Mouse (Mus musculus) olfactory bulb, adult 2 months (tissue): ENCODE results near the gene Capn9.

Source experiments
- CTCF ChIP-seq: fragments of 200-500 bp; IDR thresholded peaks from 2 replicates; pipeline ENCODE4 v1.5.1; 2012; ENCODE audit warnings: low read depth, mild to moderate bottlenecking, low read length, moderate library complexity; ENCODE audit not compliant: insufficient read depth
- POLR2A ChIP-seq: fragments of 200-500 bp; IDR thresholded peaks from 2 replicates; pipeline ENCODE4 v1.6.1; 2012; ENCODE audit warnings: mild to moderate bottlenecking, low read depth, low read length, moderate library complexity; ENCODE audit not compliant: insufficient read depth

- TF ChIP-seq CTCF = no peak
- no peak for TF ChIP-seq POLR2A
Observed at GRCm38 (mm10) chr8:124663874-124664230, 87.9 kb downstream of the Capn9 start.
